Mouse (Mus musculus) cerebellum, adult 8-10 months (tissue): Measurements from ENCODE around the gene Yaf2.
A peak's percentile ranks its signal among the peaks of the same experiment; 100 is the strongest.

Experiments
- DNase-seq: peaks from one replicate; pipeline ENCODE4 v3.0.0; 2022

The Yaf2 gene

GRCm38 (mm10) chr15:93285244-93285643 lies 51.5 kb downstream of the Yaf2 start:
- DNase-seq, result no peak

DNA sequence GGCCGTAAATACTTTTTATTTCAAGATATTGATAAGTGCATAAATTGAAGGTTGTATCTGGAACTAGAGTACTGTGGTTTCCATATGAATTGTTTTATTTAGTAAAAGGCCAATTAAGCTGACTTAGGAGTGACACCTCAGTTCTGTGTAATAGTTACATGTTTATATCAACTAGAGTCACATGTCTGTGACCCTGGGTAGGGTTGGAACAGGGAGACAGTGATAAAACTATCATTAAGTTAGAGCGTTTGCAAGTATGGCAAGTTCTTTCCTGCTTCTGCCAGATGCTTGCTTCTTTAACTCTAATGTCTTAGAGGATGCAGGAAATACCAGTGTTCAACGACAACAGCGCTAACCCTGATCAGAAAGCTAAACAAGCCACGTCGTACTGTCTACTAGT lies 52.4 kb downstream of the Yaf2 start:
- no peak for DNase-seq

DNA sequence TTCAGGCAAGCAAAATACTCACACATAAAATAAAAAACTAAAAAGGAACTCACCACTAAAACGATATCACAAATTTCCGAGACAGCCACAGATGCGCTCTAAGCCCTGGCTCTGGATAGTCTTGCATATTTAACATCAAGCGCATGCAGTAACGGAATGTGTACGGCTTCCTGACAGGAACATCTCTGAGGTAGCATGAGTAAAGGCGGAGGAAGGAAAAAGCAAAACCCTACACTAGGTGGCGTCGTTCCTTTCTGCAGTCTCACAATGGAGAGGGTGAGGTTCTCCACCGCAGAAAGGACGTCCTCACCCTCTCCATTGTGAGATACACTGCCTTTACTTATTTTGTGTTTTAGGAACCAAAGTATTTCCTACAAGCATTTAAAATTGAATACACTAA lies 53.4 kb downstream of the Yaf2 start:
- DNase-seq, result no peak

- DNase-seq, result peak; percentile 23
These were observed 60.5 kb downstream of the Yaf2 start for GRCm38 (mm10) chr15:93276276-93276675.

DNA sequence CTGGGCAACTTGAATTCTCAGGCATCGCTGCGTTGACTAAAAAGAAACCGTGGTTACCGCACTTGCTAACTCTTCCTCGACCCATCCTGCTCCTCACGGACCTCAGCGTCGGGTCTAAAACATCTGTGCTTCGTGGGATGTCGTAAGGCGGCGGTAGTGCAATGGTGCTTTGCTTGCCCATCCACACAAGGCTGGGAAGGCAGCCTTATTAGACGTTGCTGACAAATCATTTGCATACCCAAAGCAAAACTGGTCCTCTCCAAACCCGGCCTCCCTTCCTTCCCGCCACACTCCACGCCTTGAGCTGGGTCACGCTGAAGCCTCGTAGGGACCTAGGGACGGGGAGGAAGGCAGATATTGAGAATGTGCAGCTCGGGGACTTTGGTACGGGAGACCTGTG lies 61.1 kb downstream of the Yaf2 start:
- DNase-seq, result no peak

DNA sequence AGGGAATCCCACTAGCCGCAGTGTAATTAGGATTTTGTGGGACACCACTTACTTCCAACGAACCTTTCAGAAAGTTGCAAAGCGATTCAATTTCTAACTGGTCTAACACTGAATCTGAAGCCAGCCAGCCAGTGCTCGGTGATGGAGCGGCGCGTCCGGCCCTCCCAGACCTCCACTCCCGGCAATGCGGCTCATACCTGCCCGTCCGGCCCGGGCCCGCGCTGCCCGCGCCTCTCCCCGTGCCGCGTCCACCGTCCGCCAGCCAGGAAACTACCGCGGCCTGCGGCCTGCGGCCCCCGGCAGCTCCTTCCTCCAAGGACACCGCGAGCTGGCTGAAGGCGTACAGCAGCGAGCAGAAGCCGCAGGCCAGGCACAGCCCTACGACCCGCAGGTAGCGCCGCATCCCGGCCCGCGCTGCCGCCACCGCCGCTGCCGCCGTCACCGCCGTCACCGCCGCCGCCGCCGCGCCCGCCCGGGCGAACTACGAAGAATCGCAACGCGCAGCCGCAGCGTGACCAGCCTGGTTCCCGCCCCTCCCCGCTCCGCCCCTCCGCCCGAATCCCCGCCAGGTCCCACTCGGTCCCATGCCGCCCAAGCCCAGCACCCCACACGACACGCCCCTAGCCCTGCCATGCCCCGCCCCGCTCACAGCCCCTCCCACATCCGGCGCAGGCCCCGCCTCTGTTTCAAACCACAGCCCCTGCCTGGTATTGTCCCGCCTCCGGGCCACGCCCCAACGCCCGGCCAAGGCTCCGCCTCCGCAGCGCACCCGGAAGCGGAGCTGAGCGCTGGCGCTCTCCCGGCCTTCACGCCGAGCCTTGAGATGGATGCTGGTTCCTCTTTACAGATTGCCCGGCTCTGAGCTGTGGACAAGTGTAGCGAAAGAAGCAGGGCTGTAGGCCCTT lies 61.8 kb downstream of the Yaf2 start, which contains the start of gene Gxylt1:
TSS of gene Gxylt1 (minus strand) at position 501 of the 905 bp plus-strand sequence.
- peak; percentile 100 for DNase-seq

DNA sequence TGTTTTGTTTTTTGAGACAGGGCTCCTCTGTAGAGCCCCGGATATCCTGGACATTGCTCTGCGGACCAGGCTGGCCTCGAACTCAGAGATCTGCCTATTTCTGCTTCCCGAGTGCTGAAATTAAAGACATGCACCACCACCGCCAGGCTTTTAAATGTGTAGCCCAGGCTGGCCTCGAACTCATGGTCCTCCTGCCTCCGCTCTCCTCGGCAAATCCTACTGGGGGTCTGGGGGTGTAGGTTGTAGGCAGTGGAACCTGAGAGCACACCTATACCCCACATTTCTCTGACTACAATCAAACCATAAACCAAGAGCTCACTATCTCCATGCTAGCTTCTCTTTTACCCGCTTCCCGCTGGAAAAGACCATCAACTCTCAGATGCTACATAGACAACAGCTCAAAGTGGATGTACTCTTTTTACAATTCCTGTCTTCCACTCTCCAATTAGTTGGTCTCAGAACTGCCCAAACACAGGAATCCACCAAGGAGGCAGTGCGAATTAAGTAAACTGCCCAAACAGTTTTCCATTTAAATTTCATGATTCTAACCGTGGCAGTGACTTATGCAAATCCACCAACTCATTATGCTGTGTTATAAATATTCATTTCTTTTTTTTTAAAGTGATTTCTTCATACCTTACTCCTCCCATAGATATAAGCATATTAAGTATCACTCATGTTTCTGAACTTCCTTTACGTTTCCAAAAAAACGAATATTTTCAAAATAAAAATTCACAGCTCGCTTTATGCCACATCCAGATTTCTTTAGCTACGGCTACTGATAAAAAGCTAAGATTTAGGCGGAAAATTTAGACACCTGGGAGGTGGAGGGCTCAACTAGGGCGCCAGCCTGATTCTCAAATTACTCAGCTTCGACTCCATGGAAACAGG lies 62.7 kb downstream of the Yaf2 start:
- DNase-seq, result peak; percentile 17

- no peak for DNase-seq
These were observed 63.8 kb downstream of the Yaf2 start for GRCm38 (mm10) chr15:93272948-93273347.

GRCm38 (mm10) chr15:93270289-93270855 lies 66.4 kb downstream of the Yaf2 start:
- no peak for DNase-seq

DNA sequence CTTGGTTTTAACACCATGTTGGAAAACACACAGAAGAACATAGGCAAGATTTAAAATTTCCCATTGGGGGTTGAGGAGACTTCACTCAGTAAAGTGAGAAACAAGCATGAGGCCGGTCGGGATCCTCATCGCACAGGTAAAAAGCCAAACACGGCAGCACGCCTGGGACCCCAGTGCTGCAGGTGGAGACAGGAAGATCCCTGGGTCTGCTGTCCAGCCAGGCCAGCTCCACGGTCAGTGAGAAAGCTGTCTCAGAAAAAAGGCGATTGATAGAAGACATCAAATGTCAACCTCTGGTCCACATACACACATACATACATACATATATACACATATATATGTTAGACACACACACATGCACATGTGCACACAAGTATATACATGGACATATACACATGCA lies 67.2 kb downstream of the Yaf2 start:
- DNase-seq, result no peak

GRCm38 (mm10) chr15:93268001-93268400 lies 68.7 kb downstream of the Yaf2 start:
- DNase-seq, result no peak

DNA sequence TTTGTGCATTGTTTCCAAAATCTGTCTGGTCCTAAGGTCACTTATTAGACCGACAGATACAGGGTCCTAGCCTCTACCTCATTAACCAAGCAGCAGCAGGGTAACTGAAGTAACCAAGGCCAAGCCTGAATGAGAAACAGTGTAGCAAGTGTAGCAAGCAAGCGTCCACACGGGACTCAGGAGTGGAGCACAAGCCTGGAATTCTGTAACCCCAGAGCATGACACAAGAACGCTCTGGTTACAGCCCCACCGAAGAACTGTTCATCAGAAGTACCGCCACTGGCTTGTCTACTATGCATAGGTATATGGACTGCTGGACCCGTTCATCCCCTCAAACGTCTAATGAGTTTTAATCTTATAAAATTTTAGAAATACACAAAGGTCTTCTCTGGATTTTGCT lies 69.3 kb downstream of the Yaf2 start:
- no peak for DNase-seq

- peak; percentile 19 for DNase-seq
These were observed 70.4 kb downstream of the Yaf2 start for GRCm38 (mm10) chr15:93266361-93266760.

DNA sequence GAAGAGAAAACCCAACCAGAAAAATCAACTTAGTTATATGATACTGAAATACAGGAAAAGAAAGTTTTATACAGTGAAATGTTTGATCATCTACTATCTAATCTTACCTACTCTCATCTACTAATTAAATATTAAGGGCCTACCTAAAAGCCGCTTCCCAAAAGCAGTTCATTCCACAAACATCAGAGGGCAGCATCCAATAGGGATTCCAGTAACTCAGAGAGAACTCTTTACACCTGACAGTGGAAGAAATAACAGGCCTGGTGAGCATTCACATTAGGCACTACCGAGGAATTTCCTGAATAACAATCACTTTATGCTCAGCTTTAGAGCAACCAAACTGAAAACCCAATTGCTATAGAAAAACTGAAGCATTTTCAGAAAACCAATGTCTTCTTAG lies 71.0 kb downstream of the Yaf2 start:
- peak; percentile 74 for DNase-seq

DNA sequence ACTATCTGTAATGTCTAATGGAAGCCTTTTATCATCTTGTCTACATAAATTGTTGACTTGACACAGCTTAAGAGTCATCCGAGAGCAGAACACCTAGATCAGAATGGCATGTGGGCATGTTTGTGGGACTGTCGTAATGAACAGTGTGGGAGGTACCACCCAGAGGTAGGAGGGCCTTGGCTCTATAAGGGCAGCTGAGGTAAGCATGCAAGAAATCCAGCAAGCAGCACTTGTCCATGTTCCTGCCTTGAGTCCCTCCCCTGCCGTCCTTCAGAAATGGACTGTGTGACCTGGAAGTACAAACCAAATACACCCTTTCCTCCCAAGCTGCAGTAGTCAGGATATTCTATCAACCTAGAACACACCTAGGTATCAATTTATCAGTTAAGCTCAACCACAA lies 71.5 kb downstream of the Yaf2 start:
- DNase-seq, result no peak

GRCm38 (mm10) chr15:93264221-93264620 lies 72.5 kb downstream of the Yaf2 start:
- DNase-seq, result no peak

DNA sequence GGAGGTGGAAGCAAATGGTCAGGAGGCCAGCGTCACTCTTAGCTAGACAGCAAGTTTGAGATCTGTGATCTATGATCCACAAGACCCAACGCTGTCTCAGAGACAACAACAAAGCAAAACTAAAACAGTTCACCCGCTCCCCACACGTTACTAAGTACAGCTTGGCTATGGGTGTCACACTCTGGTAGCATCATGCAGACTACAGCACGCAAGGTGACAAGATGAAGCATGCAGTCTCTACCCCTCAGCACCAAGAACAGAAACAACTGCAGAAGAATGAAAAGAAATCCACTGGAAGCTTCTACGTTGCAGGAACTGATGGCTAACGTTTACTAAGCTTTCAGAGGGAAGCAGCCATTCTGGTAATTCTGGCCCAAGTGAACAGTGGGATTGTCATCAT lies 73.2 kb downstream of the Yaf2 start:
- no peak for DNase-seq

DNA sequence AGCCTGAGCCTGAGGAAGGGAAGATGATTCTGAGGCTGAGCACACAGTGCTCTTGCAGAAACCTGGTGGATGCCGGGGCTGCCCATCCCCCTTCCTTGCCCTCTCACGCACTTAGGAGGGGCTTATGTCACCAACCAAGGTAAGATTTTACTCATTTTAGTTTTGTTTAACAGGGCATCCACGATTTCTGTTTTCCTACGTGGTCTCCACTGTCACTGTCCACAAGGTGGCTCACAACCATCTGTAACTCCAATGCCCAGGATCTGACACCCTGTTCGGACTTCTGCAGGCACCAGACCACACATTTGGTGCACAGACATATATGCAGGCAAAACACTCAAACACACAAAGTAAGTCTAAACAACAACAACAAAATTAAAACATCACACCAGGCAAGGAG lies 73.9 kb downstream of the Yaf2 start:
- no peak for DNase-seq

- DNase-seq, result no peak
These were observed 74.5 kb downstream of the Yaf2 start for GRCm38 (mm10) chr15:93262274-93262673.

- DNase-seq, result no peak
These were observed 76.8 kb downstream of the Yaf2 start for GRCm38 (mm10) chr15:93259933-93260332.

GRCm38 (mm10) chr15:93255295-93255694 lies 81.4 kb downstream of the Yaf2 start:
- DNase-seq, result no peak

GRCm38 (mm10) chr15:93253172-93253571 lies 83.6 kb downstream of the Yaf2 start:
- DNase-seq, result no peak

DNA sequence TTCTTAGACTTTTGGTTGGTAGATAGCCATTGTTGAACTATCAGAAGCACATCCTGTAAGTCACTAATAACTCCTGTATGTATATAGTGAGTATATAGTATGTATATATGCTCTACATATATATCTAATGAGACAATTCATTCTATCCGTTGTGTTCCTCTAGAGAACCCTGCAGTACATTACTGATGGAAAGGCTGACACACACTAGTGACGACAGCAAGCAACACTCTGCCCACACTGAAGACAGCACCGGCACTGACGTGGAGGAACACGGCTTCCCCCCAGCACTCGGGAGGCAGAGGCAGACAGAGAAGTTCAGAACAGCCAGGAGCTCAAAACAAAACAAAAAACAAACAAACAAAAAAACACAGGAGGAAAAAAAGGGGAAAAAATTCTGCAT lies 84.3 kb downstream of the Yaf2 start:
- no peak for DNase-seq
